Mouse (Mus musculus): ENCODE results near the gene Pds5a. TPM values are rescaled to one million over a fixed set of nuclear protein-coding genes. Genes with fewer than 3 reads are reported as not detected.
A peak's percentile ranks its signal among the peaks of the same experiment; 100 is the strongest.
"Not testable (repeated sequence)": the region's sequence is repeated elsewhere in the genome, so short reads cannot be mapped to it uniquely, and the experiment has no call there.

Gene Pds5a
- 10 to 100 TPM; 80.6 to 82.6 TPM for total RNA-seq (2021)
- long read RNA-seq, experiment 1, full-length matches to known transcripts, result 4 of 8 reads
- long read RNA-seq, experiment 1, partial matches to known transcripts, result 0 of 8 reads
- long read RNA-seq, experiment 1, other reads (novel, unspliced or antisense), result 4 of 8 reads
- long read RNA-seq, experiment 2, full-length matches to known transcripts, result 7 of 15 reads
- long read RNA-seq, experiment 2, partial matches to known transcripts, result 4 of 15 reads
- long read RNA-seq, experiment 2, other reads (novel, unspliced or antisense), result 4 of 15 reads

DNA sequence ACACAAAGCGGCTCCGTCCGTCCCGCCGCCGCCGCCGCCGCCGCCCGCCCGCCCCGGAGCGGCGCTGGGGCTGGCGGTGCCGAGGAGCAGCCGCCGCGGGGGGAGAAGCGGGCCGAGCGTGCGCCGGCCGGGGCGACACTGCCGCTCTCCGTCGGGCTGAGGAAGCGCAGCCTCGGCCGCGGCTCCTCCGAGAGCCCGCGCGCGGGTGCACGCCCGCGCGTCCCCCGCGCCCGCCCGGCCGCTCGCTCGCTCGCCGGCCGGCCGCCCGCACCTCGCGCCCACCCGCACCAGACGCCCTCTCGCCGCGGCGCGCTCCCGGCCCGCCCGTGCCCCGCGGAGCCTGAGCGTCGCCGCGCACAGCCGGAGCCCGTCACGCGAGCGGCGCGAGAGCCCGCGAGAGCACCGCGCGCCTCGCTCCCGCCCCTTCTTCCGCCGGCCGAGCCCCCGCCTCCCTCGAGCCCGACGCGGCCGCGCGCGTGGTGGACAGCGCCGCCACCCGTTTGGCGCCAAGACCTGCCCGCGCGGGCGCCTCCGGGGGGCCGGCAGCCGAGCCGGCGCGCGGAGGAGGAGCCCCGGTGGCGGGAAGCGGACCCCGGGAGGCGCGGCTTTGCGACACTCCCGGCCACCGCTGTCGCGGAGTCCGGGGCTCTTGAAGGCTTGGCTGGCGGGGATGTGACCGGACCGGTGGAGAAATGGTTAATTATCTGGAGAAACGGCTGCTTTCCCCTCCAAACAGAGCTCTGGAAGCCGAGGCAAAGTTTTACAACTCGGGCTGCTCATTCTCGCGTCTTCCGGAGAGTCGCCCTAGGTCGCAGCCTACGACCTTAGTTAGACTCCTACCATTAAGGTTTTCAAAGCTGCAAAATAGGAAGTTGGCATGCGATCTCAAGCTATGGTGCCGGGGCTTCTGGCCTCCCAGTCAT lies at the start of gene Pds5a:
Gene Pds5a, minus strand, starts transcription at position 438 of the 923 bp plus-strand sequence.
- DNase-seq (ENCODE audit: low spot score in 2 of 2), result peak; percentile 78 to 85

DNA sequence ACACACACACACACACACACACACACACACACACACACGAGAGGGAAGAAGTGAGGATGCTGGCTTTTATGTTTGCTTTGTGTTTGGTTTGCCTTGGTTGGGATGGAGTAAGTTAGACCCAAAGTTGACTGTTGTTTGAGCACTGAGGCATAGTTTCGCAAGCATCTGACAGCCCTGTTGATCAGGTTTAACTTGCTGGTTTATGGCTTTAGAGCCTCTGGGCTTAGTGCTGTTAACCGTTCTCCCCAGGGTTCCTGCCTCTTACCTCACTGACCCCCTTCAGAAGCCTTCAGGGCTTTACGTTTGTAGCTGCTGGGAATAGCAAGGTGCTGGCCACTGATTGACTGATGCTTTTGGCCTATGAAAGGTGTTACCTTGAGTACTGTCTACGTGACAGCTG lies 48.8 kb upstream of the Pds5a start:
- DNase-seq (ENCODE audit: low spot score in 2 of 2), result no peak

DNA sequence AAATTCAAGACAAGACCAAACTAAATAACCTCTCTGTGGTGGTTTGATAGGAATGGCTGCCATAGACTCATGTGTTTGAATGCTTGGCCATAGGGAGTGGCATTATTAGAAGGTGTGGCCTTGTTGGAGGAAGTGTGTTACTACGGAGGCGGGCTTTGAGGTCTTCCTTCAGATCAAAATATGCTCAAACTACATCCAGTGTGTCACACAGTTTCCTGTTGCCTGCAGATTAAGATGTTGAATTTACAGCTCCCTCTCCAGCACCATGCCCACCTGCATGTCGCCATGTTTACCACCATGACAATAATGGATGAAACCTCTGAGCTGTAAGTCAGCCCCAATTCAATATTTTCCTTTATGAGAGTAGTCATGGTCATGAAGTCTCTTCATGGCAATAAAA lies 41.3 kb upstream of the Pds5a start:
- DNase-seq (ENCODE audit: low spot score in 2 of 2), result no peak

DNA sequence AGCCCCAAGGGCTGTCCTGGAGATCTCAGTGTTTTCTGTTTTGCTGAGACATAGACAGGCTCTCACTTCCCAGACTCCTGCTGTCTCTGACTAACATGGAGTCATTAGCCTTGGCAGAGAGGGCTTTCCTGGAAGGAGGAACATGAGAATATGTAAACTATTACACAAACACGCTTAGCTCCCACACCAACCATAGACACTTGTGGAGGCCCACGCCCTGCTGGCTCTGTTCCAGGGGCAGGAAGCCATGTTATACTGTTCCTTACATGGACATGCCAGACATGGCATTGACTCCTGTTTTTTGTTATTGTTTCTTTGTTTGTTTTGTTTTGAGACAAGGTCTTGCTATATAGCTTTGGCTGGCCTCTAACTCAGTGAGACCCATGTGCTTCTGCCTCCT lies 37.5 kb upstream of the Pds5a start:
- no peak for DNase-seq (ENCODE audit: low spot score in 2 of 2)

DNA sequence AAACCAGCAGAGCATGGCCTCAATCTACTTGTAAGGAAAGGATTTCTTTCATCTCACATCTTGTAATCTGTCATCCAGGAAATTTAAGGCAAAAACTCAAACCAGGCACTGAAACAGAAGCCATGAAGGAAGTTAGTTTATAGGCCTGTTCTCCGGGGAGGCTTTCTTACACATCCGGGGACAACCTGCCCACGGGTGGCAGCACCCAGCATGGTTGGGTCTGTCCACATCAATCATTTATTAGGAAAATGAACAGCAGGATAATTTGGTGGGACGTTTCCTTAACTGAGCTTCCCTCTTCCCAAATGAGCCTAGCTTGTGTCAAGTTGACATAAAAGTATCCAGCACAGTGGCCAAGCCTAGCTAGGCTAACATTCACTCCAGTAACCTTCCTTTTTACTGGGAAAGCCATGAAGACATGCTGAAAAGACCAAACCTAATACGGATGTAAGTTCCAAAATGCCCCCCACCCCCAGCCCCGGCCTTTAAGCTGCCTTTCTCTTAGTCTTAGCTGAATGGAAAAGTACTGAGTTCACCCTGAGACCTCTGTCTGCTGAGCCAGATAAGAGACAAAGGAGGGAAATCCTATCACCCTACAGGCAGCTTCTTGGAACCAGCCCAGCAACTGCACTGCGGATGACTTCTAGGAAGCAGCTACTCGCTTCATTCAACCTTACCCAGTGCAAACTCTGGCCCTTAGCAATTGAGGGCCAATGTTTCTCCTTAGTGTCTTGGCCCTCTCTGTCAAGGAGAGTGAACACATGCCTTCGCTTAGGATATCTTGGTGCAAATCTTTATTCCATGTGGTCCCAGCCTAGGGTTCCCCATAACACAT lies 33.3 kb upstream of the Pds5a start:
- no peak for DNase-seq (ENCODE audit: low spot score in 2 of 2)

DNA sequence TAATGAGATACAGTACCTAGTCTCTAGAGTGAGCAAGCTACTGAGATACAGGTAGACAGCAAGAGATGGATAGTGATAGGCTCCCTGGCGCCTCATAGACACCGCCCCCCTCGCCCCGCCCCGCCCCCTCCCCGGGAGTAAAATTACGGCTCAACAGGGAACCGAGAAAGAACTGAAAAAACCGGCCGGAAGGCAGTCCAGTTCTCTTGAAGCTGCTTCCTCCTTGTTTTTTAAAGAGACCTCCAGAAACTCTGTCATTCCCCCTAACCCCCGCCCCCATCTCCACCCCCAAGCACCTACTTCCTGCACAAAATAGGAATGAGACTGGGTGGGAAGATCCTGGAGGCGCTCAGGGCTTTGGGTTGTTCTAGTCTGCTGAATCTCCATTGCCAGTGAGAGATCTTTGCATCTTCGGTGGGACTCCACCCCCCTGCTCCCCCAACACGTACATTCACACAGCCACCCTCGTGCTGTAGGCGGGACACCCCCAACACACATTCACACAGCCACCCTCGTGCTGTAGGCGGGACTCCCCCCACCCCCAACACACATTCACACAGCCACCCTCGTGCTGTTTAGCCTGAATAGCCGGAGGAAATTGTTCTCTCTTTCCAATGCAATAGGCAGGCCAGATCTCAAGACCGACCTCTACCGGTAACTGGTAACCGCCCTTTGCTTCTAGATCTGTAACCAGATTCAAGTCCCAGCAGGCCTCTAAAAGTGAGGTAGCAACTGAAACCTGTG lies 26.4 kb upstream of the Pds5a start:
- peak; percentile 42 to 46 for DNase-seq (ENCODE audit: low spot score in 2 of 2)

DNA sequence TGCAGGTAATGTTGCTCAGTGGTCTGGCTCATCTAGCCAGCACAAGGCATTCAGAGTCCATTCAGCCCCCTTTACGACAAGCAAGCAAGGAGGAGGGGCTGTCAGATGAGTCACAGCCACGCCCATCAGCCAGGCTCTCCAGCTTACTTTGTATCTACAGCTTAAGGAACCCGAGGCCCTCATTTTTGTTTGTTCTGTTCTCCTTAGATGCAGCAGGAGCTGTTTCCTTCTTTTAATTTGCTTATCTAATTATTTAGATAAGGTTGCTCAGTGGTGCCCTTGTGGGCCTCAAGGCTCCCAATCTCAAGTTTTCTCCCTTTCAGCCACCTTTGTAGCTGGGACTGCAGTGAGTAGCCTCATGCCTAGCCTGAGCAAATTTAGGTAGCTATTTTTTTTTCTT lies 20.3 kb upstream of the Pds5a start:
- DNase-seq (ENCODE audit: low spot score in 2 of 2), result no peak

DNA sequence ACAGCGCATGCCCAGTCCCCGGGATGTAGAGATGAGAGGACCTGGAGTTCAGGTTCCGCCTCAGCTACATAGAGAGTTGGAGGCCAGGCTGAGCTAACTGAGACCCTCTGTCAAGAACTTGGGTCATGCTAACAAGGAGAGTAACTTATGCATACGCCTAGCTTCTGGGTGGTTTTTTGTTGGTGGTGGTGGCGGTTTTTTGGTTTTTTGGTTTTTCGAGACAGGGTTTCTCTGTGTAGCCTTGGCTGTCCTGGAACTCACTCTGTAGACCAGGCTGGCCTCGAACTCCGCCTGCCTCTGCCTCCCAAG lies 19.8 kb upstream of the Pds5a start:
- not testable (repeated sequence) for DNase-seq (ENCODE audit: low spot score in 2 of 2)

DNA sequence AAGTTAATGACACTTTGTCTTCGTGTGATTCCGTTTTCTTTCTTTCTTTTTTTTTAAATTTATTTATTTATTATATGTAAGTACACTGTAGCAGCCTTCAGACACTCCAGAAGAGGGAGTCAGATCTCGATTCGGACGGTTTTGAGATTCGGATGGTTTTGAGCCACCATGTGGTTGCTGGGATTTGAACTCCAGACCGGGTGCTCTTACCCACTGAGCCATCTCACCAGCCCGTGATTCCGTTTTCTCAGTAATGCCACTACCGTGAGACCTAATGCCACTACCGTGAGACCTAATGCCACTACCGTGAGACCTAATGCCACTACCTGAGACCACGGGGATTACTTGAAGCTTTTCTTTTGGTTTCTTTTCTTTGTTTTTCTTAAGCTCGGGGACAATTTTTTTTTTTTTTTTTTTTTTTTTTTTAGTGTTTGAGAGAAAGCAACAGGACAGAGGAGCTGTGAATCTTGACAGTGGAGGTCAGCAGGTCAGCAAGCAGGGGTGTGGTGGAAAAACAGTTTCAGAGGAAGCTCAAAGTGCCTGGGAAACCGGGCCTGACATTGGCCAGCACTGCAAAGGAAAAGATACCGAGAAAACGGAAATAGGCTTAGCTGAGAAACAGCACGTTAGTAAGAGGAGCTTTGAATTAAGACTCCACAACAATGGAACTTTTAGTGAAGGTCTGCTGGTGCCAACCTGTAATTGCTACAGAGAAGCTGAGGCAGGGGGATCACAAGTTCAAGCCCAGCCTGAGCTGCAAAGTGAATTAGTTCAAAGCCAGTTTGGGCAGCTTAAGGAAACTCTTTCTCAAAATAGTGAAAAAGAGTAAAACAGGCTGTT lies 19.2 kb upstream of the Pds5a start:
- no peak for DNase-seq (ENCODE audit: low spot score in 2 of 2)

DNA sequence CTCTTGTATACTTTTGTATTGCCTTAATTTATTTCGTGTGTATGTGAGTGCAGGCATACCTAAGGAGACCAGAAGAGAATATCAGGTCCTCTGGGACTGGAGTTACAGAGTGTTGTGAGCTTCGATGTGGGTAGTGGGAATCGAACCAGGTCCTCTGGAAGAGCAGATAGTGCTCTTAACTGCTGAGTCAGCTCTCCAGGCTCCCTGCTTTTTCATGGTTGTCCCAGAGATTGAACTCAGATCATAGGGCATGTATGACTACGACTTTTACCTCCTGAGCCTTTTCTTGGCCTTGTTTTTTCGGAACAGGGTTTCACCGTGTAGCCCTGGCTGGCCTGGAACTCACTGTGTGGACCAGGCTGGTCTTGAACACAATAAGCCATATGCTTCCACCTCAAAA lies 17.0 kb upstream of the Pds5a start:
- no peak for DNase-seq (ENCODE audit: low spot score in 2 of 2)

DNA sequence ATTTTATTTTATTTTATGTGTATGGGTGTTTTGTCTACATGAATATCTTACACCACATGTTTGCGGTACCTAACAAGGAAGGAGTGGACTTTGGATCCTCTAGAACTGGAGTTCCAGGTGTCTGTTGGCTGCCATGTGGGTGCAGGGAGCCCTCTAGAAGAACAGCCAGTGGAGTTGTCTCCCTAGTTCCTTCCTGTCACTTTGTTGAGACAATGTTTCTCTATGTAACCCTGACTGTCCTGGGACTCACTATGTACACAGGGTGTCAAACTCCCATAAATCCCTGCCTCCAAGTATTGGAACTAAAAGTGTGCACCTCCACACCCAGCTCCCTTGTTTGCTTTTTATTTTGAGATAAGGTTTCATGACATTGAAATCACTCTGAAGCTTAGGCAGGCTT lies 13.4 kb upstream of the Pds5a start:
- DNase-seq (ENCODE audit: low spot score in 2 of 2), result no peak

DNA sequence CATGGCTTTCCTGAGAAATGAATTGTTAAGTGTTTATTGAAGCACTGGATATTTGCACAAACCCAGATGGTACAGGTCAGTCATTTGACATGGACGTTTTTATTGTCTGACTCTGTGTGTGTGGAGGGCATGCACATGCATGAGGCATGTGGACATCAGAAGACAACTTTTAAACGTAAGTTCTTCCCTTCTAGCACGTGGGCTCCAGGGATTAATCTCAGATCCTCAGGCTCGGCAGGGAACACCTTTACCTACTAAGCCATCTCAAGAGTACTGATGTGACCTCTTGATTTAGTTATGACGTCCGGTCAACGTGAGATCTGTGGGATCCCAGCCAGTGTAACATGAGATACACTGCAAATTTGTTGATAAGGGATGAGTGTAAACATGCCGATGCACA lies 12.2 kb upstream of the Pds5a start:
- DNase-seq (ENCODE audit: low spot score in 2 of 2), result no peak

DNA sequence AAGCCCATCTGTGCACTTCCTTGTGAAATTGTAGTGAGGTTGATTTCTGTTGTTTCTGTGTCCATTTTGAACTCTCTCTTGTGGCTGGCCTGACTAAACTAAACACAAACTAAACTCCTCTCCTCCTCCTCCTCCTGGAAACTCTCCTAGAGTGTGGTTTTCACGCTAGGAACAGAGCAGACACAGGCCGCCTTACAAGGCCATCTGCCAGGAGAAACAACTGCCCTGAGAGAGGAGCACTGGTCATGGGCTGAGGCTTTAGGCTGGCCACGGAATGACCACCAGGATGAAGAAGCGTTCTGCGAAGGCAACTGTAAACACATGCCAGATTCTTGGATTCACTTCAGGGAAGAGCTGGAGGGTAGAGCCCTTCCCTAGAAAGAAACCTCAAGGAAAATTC lies 8.9 kb upstream of the Pds5a start:
- no peak for DNase-seq (ENCODE audit: low spot score in 2 of 2)

DNA sequence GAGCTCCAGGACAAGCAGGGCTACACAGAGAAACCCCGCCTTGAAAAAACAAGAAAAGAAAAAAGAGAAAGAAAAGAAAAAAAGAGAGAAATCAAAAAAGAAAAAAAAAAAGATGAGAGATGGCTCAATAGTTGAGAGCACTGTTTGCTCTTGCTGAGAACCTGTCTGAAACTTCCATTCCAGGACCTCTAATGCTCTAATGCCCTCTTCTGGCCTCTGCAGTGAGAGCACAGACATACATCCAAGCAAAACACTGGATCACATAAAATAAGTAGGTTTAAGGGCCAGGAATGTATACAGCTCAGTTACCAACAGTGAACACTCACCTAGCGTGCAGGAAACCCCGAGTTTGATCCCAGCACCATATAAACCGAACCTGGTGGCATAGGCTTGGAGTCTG lies 8.1 kb upstream of the Pds5a start:
- DNase-seq (ENCODE audit: low spot score in 2 of 2), result no peak

DNA sequence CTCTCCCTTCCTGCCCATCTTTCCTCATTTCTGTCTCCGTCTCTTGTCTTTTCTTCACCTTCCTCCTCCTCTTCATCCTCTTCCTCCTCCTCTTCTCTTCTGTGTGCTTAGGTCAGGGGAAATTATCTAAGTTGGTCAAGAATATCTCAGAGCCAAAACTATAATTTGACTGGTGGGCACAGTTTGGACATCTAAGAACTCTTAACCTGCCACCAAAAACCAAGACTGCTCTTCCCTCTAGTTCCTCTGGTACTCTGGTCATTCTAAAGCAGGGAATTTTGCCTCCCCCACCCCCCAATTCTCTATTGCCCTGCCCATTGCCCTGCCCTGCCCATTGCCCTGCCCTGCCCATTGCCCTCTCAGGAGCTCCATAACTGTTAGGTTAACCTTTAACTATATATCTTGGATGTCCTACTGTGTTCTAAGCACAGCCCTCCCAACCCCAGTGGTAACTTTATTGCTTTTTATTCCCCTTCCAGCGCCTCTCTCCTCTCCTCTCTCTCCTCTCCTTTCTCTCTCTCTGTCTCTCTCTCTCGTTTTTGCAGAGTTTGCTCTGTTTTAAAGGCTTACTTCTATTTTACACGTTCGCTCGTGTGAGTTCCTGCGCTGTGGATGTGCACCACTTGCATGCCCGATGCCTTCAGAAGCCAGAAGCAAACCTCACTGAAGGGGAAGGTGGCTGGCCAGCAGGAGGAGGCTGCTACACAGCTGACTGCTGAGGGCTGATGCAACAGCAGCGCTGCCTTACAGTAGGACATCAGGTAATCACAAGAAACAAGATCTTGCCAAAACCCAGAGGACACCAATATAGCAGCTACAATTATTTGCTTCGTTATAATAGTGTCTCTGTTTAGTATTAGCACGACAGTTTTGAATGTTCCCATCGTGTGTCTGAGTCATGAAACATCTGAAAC lies 6.9 kb upstream of the Pds5a start:
- no peak for DNase-seq (ENCODE audit: low spot score in 2 of 2)

DNA sequence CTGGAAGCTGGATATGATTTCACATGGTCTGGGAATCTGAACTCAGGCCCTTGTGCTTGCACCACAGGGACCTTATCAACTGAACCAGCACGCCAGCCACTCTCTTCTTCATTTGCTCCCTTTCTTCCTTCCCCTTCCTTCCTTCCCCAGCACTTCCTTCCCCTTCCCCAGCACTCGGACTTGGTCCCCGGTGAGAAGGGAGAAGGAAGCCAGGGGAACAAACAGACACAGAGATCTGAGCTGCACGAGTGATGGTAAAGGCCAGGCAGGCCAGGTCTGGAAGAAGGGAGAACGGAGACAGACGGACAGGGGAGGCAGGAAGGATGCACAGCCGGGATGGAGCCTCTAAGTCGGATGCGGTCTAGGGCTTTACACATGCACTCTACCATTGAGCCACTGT lies 5.2 kb upstream of the Pds5a start:
- DNase-seq (ENCODE audit: low spot score in 2 of 2), result no peak

DNA sequence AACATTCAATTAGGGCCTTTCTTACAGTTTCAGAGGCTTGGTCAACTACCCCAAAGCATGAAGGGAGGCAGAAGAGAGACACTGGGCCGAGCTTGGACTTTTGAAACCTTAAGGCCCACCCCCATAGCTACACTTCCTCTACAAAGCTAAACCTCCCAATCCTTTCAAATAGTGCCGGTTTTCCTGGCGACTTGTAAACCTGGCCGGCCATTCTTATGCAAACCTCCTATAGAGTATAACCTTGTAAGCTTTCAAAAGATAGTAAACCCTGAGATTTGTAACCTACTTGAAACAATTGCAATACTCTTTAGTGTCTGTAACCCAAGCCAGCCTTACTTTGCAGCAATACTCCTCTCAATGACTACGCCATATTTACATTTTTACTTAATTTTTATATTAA lies 2.0 kb upstream of the Pds5a start:
- DNase-seq (ENCODE audit: low spot score in 2 of 2), result no peak

DNA sequence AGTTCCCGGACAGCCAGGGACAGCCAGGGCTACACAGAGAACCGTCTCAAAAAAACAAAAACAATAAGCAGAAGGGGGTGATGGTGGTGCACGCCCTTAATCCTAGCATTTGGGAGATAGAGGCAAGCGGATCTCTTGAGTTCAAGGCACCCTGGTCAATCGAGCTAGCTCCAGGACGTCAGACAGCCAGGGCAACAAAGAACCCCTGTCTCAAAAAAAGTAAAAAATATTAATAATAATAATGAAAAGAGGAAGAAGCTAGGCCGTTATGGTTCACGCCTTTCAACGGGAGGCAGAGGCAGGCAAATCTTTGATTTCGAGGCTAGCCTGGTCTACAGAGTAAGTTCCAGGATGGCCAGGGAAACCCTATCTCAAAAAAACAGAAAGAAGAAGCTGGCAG lies 1.1 kb upstream of the Pds5a start:
- no peak for DNase-seq (ENCODE audit: low spot score in 2 of 2)

DNA sequence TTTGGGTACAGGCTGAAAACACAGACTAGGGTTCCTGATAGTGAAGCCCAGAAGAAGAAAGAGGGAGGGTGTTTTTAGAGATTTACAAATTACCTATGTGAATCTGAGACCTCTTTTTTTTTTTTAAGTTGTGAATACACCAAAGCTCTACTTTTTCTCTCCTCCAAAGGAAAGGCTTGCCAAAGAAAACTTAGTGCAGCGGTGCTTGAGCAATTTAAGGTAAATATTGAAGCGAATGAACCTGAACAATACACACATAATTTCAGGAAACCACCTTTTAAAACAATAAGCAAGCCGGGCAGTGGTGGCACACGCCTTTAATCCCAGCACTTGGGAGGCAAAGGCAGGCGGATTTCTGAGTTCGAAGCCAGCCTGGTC lies 675 bp upstream of the Pds5a start:
- DNase-seq (ENCODE audit: low spot score in 2 of 2), result no peak

All from layer of hippocampus, postnatal 14 days (tissue).